Mouse (Mus musculus): Measurements from ENCODE around the gene Csf3r. TPM values are rescaled to one million over a fixed set of nuclear protein-coding genes. Genes with fewer than 3 reads are reported as not detected.
A peak's percentile ranks its signal among the peaks of the same experiment; 100 is the strongest.

Csf3r gene
- total RNA-seq, 2 experiments from 2014 or later = 1.8 TPM; not detected in 1

DNA sequence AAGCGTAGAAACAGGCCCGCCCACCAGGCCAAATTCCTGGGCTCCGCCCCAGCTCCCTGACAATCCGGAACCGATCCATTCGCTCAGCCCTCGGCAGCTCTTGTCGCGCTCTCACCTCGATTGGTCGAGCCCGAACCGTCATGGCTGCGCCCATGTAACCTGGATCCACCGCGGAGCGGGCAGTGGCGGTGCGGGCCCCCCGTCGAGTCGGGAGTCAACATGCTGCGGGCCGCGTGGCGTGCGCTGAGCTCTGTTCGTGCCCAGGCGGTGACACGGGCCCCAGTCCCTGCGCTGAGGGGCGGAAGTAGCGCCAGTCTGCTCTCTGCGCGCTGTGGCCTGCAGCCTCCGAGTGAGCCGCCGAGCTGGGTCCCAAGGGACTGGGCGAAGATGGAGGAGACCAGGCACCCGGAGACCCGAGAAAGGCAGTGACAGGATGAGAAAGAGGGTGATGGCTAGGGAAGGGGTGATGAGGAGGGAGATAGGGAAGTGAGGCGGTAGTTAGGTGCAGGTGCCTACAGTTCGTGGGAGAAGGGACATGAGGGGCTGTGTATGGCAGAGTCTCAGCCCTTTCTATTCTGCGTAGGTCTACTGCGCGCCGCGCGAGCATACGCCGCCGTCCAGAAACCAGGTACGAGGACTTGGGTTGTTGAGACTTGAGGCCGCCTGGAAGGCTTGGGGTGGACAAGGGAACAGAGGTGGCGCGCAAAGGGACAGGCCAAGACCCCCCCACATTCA lies 22.7 kb downstream of the Csf3r start, which contains the start of gene Mrps15:
Gene Mrps15 (plus strand): TSS at position 75 of the 735 bp plus-strand sequence.
- peak; percentile 96 for ATAC-seq (replicated peaks; ENCODE audit: low FRiP score, low TSS enrichment, poor library complexity, severe bottlenecking)

DNA sequence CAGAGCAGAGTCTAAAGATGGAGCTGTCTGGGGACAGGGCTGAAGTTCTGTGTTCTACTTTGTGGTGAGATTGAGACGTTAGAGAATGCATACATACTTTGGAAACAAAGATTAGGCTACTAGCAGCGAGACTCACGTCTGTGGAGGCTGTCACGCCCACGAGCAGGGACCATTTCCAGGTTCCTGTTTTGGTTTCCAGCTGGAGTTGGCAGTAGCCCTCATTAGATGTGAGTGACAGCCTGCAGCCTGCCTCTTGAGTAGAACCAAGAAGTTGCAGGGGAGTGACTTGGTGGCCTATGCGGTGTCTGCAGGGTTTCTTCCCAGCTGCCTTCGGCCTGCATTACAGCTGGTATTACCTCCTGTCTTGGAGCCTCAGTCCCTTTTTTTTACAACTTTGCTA lies 27.3 kb downstream of the Csf3r start:
- ATAC-seq (replicated peaks; ENCODE audit: low FRiP score, low TSS enrichment, poor library complexity, severe bottlenecking) = no peak

DNA sequence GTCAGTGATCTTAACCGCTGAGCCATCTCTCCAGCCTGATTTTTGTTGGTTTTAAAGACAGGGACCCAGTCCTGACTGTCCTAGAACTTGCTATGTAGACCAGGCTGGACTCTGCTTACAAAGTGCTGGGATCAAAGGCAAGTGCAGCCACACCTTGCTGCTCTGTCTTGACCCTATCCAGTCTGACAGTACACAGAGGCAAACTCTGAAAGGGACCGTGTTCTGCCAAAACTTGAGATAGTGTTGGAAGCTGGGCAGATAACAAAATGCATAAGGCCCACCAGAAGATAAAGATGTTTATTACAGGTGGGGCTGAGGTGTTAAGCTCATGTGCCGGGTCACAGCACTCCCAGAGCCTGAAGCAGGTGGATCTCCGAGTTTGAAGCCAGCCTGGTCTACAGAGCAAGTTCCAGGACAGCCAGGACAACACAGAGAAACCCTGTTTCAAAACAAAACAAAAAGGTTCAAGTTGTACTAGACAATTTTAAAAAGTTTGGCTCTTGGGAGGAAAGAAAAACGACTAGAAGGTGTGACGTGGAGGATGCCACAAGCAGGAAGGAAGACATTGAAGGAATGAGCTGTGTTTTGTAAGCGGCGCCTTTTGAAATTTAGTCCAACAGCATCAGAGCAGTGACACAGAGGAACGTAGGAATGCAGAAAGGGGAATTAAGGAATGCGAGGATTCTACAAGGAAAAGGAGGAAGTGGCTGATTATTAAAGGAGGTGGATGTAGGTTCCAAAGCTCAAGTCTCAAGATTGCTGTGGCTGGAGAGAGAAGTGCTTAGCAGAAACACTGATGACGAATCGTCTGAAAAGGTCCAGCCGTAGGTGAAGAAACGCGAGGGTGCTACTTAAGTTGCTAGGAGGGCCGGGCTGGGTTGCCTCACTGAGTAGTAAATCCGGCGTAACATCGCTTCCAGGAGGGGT lies 33.1 kb downstream of the Csf3r start:
- ATAC-seq (replicated peaks; ENCODE audit: low FRiP score, low TSS enrichment, poor library complexity, severe bottlenecking) = peak; percentile 49

DNA sequence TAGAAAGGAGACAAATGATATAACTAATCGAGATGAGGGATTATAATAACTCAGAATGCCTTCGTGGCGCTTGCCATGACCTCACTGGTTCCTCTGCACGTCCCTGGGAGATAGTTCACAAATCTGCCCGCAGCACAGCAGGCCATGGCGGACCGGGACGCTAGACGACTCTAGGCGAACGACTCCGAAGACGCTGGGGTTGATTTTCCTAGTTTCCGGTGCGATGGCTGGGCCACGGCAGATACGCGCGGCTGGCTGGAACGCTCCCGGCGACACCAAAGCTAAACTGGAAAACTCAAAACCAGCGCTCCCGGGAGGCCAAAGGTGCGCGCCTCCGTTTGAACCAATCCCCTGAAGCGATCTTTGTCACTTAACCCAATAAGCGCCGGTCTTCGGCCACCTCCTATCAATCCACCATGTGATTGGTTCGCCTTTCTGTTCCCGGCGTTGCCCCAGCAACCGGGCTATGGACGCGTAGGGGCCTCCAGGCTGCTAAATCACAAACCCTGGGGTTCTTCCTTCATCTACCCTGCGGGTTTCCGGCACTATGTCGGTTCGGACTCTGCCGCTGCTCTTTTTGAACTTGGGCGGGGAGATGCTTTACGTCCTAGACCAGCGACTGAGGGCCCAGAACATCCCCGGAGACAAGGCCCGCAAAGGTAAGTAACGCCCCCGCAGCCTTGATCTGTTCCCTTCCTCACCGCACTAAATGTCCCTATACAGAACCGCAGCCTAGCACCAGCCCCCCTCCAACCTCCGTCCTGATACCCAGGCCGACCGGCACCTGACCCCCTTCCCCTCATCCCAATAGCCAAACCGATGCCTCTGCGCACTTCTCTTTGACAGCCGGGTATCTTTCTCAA lies 34.0 kb downstream of the Csf3r start, which contains the start of gene Oscp1:
Gene Oscp1 (plus strand): TSS at position 432 of the 863 bp plus-strand sequence.
- peak; percentile 96 for ATAC-seq (replicated peaks; ENCODE audit: low FRiP score, low TSS enrichment, poor library complexity, severe bottlenecking)

DNA sequence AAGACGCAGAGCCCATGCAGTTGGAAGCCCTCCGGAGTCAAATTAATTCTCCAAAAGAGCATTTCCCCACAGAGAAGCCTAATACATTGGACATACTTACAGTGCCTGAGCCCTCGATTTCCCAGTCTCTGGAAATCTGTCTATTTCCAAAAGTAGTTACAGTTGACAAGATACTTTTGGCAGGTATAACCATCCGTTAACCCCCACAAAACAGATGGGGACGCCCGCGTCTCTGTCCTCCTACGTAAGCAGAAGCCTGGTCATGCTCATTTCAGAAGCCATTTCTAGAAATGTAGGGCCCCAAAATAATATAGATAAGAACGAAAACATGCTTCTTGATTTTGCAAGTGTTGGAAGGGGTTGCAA lies 34.6 kb downstream of the Csf3r start:
- ATAC-seq (replicated peaks; ENCODE audit: low FRiP score, low TSS enrichment, poor library complexity, severe bottlenecking) = no peak

DNA sequence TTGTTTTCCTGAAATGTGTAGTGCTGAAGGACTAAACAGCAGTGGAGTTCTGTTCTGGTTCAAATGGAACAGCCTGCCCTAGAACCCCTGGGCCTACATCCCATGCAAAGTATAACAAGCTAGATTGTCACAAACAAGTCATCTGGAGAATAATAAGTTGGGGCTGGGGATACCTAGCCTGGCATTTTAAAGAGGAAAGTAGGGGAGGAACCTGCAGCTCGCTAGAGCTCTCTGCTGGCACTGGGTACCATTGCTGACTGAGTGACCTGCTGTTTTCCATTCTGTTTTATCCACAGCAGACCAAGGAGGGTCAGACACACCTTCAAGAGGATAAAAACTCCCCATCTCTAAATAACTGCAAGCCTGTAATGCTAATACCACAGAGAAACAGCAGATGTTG lies 38.5 kb downstream of the Csf3r start:
- ATAC-seq (replicated peaks; ENCODE audit: low FRiP score, low TSS enrichment, poor library complexity, severe bottlenecking) = no peak

DNA sequence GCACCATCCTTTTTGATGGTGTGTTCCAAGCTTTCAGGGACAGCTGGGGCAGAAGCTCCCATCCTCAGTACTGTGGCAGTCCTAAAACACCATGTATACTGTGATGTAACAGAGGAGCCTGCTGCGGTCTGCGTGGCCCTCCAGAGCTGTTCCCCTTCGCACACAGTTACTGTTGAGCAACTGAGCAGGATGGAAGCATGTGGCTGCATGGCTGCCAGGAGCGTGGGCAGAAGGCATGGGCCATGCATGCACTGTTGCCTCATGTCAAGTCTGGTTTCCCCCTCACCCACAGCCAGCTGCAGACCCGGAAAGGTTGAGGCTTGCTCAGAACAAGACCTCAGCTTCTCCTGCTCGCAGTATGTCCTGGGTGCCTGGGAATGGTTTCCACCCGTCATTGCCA lies 40.9 kb downstream of the Csf3r start:
- ATAC-seq (replicated peaks; ENCODE audit: low FRiP score, low TSS enrichment, poor library complexity, severe bottlenecking) = no peak

DNA sequence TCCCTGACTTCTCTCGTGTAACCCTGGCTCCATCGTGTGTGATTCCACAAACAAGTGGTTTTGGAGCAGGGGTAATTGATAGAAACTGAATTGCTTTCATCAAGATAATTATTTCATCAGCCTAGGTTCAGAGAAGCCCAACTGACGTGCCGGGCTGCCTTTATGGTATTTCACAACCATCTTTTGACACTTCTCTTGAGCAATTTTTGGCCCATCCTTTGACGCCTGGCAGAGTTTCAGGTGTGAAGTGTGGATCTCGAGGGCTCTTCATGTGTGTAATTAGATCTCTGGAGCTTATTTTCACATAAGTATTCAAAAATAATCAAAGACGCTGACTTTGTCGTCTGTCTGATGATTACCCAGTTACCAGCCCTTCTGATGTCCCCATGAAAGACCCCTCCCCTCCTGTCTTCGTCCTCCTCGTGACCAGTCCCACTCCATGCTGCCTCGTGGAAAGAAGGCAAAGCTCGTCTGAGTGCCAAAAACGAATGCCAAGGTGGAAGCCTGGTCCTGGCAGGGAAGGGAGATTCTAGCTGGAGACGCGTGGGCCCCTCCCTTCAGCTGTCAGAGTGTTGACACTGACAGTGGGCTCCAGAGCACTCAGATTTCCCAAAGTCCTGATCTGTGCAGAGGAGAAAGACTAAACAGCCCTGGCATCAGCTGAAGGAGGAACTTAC lies 43.2 kb downstream of the Csf3r start:
- ATAC-seq (replicated peaks; ENCODE audit: low FRiP score, low TSS enrichment, poor library complexity, severe bottlenecking) = no peak

DNA sequence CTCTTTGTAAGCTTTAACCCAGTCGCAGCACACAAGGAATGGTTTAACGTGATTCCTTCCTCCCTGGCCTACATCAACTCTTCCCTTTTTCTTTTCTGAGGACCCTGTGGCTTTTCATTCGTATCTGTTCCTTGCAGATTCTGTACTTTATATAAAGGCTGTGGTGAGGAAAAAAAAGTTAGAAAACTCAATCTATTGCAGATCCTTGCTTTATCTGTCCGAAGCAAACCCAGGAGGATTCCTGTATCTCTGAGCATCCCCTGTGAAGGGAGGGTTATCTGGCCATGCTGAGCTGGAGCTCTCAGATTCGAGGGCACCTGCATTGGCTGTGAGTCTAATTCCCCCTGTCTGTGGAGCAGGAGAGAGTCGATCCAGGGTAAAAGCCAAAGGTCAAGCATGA lies 44.5 kb downstream of the Csf3r start:
- 0 out of 2 replicates have a peak, but pooled peaks have one; percentile 10 for ATAC-seq (replicated peaks; ENCODE audit: low FRiP score, low TSS enrichment, poor library complexity, severe bottlenecking)

DNA sequence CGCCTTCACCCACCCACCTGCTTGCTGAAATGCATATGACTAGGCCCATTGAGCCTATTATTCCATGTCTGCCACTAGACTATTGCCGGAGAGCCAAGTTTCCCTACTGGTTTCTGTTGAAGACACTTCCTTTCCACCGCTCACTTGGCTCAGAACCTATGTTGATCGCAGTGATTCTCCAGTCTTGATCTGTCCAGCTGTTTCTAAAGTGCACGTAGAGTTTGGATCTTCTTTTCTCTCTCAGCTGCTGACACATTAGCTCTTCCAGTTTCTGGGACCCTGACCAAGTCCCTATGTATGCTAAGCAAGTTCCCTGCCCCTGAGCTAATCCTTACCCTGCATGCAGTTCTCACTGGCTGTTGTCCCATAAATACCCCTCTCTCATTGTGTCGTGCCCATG lies 53.5 kb downstream of the Csf3r start:
- no peak for ATAC-seq (replicated peaks; ENCODE audit: low FRiP score, low TSS enrichment, poor library complexity, severe bottlenecking)

DNA sequence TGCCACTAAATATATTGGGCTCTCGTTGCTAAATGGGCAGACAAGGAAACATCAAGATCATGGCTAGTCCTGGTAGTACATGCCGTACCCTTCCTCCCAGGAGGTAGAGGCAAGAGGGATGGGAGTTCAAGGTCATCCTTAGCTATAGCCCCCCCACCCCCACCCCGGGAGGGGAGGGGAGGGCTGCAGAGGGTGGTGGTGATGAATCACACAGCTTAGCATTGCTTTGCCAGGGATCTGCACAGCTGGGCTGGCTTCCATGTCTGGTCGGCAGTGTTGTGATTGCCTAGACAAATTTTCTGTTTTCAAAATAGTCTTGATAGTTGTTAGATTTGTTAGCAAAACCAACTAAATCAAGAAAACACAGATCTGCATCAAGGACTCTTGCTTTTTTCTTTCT lies 54.9 kb downstream of the Csf3r start:
- no peak for ATAC-seq (replicated peaks; ENCODE audit: low FRiP score, low TSS enrichment, poor library complexity, severe bottlenecking)

DNA sequence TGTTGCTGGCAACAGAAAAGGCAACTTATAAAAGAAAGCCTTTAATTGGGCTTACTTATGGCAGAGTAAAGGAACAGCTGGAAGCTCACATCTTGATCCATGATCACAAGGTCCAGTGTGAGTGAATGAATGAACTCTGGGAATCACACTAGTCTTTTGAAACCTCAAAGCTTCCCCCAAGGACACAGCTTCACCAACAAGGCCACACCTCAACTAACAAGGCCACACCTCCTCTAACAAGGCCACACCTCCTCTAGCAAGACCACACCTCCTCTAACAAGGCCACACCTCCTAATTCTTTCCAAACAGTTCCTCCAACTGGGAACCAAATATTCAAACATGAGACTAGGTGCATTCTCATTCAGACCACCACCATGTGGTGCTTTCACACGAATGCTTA lies 57.3 kb downstream of the Csf3r start:
- ATAC-seq (replicated peaks; ENCODE audit: low FRiP score, low TSS enrichment, poor library complexity, severe bottlenecking) = no peak

DNA sequence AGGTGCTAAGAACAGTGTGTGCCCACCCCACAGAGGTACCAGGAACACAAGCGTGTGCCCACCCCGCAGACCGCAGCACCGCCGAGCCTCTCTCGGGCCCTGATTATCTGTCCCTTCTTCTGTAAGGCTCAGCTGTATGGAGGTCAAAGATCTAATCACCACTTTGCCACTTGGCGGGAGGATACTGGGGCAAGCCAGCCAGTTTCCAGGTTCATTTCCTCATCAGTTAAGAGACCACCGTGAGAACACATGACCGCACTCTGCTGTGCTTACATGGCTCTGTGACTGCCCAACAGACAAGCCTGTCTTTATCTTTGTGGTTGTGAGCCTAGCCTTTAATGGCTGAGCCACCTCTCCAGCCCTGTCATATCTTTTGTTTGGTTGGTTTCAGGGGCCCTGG lies 58.7 kb downstream of the Csf3r start:
- ATAC-seq (replicated peaks; ENCODE audit: low FRiP score, low TSS enrichment, poor library complexity, severe bottlenecking) = peak; percentile 60

DNA sequence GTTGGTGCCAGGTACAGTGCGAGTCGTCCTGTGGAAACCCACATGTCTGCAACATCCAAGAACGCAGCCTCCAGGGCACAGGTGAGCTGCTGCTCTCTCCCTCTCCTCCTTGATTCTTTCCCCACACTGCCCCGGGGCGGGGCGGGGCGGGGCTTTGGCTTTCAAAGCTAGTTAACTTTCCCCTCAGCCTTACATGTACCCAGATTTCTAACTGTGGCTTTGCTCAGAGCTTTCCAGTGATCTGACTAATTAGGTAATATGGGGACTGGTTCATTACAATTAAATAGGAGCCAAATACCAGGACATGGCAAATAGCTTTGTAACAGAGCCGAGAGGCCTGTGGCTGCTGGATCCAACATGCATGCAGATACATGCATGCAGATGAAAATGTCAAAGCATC lies 60.0 kb downstream of the Csf3r start:
- no peak for ATAC-seq (replicated peaks; ENCODE audit: low FRiP score, low TSS enrichment, poor library complexity, severe bottlenecking)

DNA sequence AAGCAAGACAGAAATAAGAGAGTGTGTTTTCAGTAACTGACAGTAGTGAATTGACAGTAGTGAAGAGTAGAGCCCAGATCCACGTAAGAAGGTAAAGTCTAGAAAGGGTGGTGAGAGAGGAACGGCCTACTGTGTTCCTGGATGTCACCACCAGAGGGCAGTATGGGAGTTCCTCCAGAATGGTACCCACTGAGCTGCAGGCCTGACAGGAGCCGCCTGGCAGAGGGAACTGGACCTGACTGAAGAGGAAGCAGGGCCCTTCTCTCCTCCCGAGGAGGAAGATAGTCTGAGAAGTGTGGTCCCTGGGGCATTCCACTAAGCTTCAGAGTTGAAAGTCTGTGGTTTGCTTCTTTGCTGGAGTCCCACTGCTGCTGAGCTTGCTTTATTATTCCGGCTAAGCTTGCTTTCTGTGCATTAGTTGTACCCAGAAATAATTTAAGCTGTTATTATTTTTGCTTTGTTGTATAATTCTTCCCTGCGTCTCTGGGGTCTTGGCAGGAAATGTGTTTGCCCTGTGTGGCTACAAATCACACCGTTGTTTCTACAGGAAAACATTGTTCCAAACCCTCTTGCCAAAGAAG lies 61.7 kb downstream of the Csf3r start:
- peak; percentile 86 for ATAC-seq (replicated peaks; ENCODE audit: low FRiP score, low TSS enrichment, poor library complexity, severe bottlenecking)

DNA sequence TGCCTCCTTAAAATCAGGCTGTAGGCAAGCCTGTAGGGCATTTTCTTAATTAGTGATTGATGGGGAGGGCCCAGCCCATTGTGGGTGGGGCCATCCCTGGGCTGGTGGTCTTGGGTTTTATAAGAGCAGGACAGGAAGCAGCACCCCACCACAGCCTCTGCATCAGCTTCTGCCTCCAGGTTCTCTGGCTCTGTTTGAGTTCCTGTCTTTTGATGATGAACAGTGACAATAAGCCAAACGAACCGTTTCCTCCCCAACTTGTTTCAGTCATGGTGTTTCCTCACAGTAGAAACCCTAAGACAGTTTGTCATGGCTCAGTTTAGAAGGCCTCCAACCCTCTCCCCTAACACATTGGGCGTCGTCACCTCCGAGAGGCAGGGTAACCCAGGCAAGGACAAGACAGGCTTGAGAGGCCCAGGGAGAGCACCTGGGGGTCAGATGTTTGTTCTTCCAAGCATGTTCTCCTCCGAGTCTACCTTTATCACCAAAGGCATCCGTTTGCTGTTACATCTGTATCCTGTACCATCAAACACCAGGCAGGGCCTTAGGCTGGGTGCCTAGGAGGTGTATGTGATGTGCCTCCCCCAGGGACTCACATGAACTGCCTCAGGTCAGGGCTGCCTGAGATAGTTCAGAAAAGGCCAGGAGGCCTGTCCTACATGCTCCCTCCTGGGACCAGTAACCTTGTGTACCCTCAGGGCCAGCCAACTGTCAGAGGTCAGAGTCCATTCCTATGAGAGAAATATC lies 65.9 kb downstream of the Csf3r start:
- ATAC-seq (replicated peaks; ENCODE audit: low FRiP score, low TSS enrichment, poor library complexity, severe bottlenecking) = no peak; the same call in 1 of the 2 replicates

DNA sequence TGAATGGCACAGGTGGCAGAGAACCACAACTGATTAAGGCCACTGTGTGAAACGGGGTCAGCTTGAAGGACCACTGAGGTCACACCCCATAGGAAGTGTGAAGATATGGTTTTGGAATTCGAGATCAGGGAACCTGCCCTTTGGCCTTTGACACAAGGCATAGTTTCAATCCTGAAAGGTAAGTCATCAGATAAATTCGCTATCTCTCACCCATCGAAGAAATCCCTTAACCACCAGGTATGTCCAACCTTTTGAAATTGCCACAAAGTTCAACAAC lies 66.4 kb downstream of the Csf3r start:
- no peak for ATAC-seq (replicated peaks; ENCODE audit: low FRiP score, low TSS enrichment, poor library complexity, severe bottlenecking)

DNA sequence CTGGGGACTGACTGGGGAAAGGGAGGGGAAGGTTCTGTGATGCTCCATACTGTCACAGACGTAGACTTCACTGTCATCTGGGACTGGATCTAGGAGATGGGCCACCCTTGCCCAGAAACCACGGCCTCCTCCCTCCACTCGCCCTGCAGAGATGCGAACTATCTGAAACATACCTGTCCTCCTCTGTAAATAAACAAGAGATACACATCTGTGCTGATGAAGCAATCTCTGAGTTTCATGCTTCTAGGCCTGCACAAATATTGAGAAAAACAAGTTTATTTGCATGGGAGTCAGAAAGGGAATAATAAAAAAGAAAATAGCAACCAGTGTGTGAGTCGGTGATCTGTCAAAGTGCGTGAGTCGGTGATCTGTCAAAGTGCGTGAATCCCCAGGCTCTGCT lies 67.5 kb downstream of the Csf3r start:
- ATAC-seq (replicated peaks; ENCODE audit: low FRiP score, low TSS enrichment, poor library complexity, severe bottlenecking) = no peak

Data from megakaryocyte-erythroid progenitor cell, adult 5-6 weeks (primary cell).